Mouse (Mus musculus): ENCODE measurements around the gene Gpc5.

Gene Gpc5

GRCm38 (mm10) chr14:115500794-115501193 lies 408.8 kb downstream of the Gpc5 start:
- no peak for DNase-seq (ENCODE audit: low read depth, low spot score)

GRCm38 (mm10) chr14:115546516-115547282 lies 454.7 kb downstream of the Gpc5 start:
- no peak for DNase-seq (ENCODE audit: low read depth, low spot score)

DNA sequence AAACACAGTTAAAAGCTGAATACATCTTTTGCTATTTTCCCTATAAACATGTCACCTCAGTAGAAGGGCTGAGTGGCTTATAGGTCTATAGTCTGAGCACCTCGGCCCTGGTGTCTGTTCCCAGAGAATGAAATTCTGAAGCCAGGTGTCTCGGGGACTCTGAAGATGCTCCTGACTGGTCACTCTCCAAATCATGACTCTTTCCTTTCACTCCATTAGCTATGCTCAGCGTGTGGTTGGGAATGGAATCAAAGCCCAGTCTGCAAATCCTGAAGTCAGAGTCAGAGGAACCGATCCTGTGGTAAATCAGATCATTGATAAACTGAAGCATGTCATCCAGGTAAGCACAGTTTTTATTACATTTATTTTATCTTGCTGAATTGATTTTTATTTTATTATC lies 460.0 kb downstream of the Gpc5 start:
- DNase-seq (ENCODE audit: low read depth, low spot score): no peak

DNA sequence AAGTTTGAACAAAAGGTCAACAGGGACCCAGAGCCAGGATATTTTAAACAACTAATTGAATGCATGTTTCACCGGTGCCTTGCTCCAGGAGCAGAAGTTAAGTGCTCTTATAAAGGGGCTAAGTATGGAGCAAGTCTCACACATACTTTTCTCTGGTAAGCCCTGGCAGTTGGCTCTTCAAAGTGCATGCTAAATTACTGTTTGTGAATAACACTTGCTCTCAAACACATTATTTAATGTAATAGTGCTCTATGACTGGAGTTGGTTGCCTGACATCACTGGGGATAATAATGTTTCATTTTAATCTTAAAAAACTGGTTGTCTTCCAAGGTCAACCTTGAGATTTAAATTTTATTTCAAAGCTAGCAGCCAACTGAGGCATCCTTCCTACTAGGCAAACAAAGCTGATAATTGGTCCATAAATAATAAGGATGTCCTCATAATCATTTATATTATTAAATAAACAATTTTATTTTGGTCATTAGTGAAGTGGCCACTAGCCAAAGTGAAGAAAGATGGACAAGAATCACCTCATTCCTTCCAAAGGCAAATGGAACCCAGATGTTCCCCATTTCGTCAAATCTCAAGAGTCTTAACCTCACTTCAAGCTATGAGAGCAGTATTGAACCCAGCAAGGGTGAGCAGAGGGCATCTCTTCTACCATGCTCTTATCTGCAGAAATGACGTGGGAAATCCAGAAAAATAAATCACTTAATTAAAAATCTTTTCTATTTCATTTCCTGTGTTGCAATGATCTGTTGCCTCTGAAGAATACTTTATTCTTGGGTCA lies 488.6 kb downstream of the Gpc5 start:
- no peak for DNase-seq (ENCODE audit: low read depth, low spot score)

GRCm38 (mm10) chr14:115581256-115581633 lies 489.2 kb downstream of the Gpc5 start:
- no peak for DNase-seq (ENCODE audit: low read depth, low spot score)

GRCm38 (mm10) chr14:115600259-115601029 lies 508.4 kb downstream of the Gpc5 start:
- DNase-seq (ENCODE audit: low read depth, low spot score): peak; percentile 46

- DNase-seq (ENCODE audit: low read depth, low spot score): no peak
Observed at GRCm38 (mm10) chr14:115614154-115614553, 522.1 kb downstream of the Gpc5 start.

GRCm38 (mm10) chr14:115616305-115616704 lies 524.3 kb downstream of the Gpc5 start:
- DNase-seq (ENCODE audit: low read depth, low spot score): no peak

GRCm38 (mm10) chr14:115616846-115617245 lies 524.8 kb downstream of the Gpc5 start:
- DNase-seq (ENCODE audit: low read depth, low spot score): no peak

GRCm38 (mm10) chr14:115620473-115620872 lies 528.5 kb downstream of the Gpc5 start:
- no peak for DNase-seq (ENCODE audit: low read depth, low spot score)

DNA sequence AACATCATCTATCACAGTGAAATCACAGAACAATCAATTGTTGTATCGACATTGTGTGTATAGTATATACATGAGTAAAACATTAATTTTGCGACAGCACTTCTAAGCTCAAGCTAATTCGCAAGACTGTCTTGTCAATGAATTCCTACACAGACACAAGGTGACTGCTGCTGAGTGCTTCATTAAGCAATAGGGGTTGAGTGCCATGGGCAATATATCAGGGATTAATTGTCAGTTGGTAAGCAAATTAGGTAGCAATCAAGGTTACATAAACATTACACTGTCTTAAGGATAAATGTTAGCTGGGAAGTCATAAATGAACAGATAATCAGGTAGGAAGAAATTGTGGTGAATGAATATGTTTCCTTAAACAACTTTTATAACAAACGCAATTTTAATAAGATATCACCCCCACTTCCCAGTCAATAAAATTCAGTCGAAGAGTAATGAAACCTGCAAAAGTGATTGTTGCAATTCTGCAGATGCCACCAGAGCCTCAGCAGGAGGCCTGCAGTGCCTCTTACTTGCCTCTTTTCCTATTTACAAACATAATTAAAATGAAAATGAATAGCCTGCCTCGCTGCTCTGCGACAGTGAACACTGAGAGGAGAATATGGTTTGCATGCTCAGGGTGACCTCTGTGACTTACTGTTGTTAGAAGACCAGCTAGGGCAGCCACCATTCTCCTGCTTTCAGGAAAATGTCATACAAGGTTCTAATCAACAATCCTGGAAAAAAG lies 539.3 kb downstream of the Gpc5 start:
- no peak for DNase-seq (ENCODE audit: low read depth, low spot score)

DNA sequence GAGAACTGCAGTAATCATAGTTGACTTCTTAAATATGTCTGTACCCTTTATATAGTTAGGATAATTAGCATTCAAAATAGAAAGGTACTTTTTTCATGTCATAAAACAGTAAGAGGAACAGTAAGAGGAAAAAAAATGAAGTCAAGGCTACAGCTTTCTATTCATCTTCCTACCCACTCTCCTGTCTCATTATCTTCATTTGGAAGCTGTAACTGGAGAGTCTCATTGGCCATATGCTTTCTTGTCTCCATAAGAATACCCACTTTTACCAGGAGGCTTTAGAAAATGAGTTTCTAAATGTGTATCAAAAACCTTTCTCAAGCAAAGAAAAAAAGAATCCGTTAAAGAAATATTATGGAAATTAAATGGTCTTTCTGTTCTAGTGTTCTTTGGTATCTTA lies 541.3 kb downstream of the Gpc5 start:
- DNase-seq (ENCODE audit: low read depth, low spot score): no peak

DNA sequence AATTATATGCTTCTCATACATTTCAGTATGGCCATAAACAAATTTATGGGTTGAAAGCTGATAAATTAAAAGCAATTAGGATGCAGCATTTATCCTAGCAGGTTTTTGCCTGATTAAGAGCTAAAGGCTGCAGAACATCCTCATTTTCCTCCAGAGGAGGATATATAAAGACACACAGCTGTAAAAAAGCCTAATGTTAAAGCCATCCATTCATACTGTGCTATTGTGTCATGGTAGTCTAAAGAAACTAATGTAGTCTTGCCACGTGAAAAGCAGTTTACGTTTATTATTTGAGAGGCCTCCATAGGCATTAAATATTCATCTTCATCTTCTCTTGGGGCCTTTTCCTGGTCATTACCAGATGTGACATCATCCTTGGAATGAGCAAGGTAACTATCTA lies 587.9 kb downstream of the Gpc5 start:
- no peak for DNase-seq (ENCODE audit: low read depth, low spot score)

- DNase-seq (ENCODE audit: low read depth, low spot score): no peak
Observed at GRCm38 (mm10) chr14:115746013-115746412, 654.0 kb downstream of the Gpc5 start.

DNA sequence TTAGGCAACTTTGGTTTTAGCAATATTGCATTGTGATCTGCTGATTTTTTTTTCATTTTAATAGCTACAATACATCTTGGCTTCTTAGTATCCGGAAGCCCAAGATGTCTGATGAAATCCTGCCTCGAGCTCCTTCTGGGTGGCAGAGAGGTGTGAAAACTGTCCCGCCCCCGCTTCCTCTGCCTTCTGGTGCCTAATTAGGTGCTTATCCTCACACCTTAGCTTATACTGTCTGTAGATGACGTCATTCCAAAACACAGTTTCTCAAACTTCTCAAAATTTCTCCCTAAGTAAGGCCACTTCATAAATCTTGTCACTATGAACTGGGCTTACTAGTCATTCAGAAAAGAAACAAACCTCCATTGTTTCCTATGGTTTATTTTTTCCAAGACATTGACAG lies 668.2 kb downstream of the Gpc5 start:
- no peak for DNase-seq (ENCODE audit: low read depth, low spot score)

DNA sequence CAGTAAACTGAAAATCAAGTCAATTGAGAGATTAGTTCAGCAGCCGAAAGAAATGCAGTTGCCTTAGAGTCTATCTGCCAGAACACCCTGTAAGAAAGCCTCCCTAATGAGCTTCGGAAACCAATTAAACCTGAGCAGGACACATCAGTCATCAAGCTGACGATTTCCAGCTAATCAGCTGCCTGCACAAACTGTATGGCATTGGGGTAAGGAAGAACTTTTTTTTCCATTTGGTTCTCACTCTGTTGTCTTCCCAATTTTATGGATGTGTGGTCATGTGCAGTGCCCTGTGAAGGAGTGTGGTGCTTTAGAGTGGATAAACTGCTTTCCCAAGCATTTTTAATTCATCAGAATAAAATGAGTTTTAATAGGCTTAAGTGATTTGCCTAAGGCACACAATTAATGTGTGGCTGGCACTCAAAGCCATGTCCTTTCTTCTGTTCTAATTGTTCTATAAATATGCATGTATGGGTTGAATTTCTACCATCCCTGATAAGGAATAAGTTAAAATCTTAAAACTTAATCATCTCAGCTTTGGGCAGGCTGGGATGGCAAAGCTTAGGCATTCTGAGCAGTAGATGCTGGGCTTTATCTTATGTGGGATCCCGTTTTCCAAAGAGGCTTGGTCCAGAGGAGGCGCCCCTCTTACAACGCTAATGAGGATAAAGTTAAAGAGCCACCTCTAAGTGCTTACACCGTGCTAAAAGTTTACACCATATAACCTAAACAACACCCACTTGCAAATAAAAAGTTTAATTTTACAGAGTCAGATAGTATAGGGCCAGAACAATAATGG lies 687.6 kb downstream of the Gpc5 start:
- DNase-seq (ENCODE audit: low read depth, low spot score): no peak

- no peak for DNase-seq (ENCODE audit: low read depth, low spot score)
Observed at GRCm38 (mm10) chr14:115804751-115805150, 712.7 kb downstream of the Gpc5 start.

DNA sequence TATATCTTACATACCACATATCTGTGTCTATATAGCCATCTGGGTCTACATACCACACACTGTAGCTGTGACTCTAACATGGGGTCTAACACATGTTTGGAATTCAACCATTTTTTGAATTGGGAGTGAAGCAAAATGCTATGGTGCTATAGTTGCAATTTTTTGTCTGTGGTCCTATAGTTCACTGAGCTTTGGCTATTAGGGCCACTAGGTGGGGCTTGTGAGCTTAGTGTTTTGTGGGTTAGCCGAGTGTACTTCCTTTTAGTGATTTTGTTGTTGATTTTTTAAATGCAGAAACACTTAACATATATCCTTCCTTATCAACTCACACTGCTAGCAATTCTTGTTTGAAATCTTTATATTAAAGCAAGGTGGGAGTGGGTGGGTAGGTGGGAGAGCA lies 727.0 kb downstream of the Gpc5 start:
- peak; percentile 21 for DNase-seq (ENCODE audit: low read depth, low spot score)

DNA sequence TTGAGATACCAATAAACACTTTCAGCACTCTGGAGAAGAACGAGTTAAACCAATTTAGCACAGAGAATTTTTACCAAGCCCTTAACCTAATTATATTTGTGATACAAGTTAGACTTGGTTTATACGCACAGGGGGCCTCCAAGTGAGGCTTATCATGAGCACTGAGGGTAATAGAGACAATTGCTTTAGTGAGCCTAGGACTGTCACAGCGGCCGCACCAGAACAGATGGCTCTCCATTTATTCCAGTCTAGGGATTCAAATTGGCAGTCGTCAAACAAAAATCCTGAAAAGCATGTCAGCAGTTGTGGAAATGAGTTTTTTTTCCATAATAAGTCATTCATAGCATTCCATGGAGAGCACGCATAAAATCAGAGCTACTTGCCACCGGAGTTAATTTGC lies 729.6 kb downstream of the Gpc5 start:
- no peak for DNase-seq (ENCODE audit: low read depth, low spot score)

GRCm38 (mm10) chr14:115830485-115830884 lies 738.5 kb downstream of the Gpc5 start:
- DNase-seq (ENCODE audit: low read depth, low spot score): peak; percentile 5

All from ES-CJ7 (cell line).